Mouse (Mus musculus): ENCODE data around the gene Plxnb2.

Gene Plxnb2

DNA sequence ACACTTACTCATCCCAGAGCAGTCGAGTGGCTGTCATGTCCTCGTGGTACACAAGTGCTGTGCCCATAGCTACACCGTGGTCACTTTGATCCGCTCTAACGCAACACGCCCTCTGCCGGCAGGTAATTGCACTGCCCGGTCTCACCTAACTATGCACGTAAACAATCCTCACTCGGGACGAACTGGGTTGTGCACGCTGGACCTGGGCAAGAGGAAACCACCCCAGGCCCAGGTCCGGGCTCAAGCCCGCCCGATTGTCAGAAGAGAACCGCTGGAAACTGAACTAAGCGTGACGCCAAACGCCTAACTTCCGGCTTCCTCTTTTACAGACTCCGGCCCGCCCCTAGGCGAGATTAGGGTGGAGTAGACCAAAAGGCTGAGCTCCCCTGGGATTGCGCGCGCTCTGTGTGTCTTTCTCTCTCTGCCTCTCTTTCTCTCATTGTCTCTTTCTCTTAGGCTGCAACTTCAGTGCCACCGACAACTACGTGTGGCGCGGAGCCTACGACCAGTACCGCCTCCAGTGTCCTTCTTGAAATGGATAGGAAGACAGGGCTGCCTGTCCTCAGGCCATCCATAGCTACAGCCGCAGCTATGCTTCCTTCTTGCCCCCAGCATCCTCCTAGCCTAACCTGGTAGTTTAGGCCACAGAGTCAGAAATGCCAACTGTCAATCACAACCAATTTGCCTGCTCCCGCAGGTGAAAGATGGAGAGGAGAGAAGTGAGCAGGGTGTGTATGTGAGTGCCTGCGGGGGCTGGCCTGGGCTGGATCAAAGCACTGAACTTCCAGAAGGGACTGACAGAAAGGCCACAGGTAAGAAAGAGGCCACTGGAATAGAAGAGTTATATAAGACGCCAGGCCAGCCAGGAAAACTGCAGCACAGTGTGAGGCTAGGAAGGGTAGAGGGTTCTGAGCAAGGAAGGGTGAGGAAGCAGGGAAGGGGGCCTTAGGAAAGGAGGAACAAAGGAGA is 51.9 kb downstream of the Plxnb2 start, which contains the start of gene Hdac10:
Hdac10 (minus strand) TSS at position 319 of the 969 bp plus-strand sequence.
- peak; percentile 81 to 93 for DNase-seq (ENCODE audit: low spot score in 2 of 2)

- no peak for DNase-seq (ENCODE audit: low spot score in 2 of 2)
These were observed 53.1 kb downstream of the Plxnb2 start for GRCm38 (mm10) chr15:89127364-89127940.

DNA sequence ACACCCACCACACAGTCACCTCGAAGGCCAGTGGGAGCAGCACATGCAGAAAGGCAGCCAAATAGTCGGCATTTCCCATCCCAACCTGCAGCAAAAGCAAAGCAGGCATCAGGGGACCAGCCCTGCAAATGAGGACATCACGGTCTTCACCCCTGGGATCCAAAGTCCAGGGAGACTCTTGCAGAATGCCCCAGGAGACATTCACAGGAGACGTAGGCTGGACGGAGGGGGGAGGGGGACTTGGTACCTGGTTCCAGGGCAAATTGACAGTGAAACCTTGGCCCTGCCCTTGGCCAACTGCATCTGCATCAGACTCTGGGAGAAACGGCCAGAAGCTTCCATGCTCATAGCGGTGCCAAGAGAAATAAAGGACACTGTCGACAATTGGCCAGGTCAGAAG is 54.0 kb downstream of the Plxnb2 start:
- no peak for DNase-seq (ENCODE audit: low spot score in 2 of 2)

DNA sequence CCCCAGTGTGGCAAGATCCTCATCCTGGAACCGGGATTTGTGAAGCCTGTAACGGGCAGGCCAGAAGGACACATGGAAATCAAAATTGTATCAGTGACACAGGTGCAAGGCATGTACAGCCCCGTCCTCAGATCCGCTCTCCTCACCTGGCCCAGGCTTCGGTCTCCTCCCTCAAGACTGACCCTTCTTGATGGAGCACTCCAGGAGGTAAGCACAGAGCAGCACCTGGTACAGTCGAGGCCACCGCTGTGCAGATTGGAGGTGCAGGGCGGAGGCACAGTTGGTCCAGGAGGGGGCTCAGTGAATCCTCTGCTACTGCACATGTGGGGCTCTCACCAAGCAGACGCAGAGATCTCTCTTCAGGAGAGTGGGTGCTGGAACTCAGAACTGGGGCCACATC is 55.2 kb downstream of the Plxnb2 start:
- DNase-seq (ENCODE audit: low spot score in 2 of 2) = no peak

- no peak for DNase-seq (ENCODE audit: low spot score in 2 of 2)
These were observed 56.3 kb downstream of the Plxnb2 start for GRCm38 (mm10) chr15:89124312-89124711.

DNA sequence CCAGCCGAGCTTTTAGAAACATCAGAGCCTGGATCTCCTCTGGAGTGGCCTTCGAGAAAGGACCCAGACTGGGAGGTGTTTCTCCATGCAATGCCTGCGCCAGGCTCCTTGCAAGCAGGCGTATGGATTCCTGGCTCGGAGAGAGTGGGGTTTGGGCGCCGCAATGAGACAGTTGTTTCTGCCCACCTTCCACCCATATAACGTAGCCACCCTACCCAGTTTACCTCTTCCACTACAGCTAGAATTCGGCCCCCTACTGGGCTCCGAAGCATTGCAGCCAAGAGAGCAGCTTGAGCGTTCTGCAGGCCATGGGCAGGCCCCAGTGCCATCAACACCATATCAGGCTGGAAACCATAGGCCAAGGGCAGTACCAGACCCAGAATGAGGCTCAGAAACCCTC is 57.0 kb downstream of the Plxnb2 start:
- DNase-seq (ENCODE audit: low spot score in 2 of 2) = peak in 1 of 2 experiments; percentile 38

DNA sequence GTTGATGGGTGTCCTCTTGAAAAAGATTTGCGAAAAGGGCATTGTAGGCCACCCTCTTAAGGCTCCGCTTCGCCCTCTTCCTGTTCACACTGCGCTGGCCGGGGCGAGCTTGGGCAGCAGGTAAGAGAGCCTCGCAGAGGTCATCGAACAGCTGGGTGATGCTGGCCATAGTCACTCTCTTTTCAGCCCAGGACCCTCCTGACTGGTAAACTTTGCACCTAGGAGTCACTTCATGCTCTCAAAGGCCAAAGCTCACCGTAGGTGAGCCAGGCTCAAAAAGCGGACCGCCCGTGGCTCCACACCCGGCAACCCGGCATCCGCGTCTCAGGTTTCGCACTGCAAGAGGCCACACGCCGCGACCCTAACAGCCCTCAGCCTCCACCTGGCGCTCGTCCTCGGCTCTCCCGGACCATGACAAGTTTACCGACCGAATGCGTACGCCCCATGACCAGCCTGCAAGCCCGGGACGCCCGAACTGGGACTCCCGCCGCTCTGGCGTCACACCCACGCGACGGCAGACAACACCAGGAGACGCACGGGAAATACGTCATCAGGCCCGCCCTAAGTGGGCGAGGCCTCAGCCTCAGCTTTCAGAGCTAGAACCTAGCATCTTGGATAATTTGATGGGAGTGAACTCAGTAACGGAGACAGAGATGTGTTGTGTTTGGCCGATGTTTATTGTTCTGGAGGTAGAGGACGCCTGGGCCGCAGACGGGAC is 57.8 kb downstream of the Plxnb2 start, which contains the start of gene Tubgcp6:
Tubgcp6 (minus strand) TSS at position 464 of the 718 bp plus-strand sequence.
- DNase-seq (ENCODE audit: low spot score in 2 of 2) = peak; percentile 93 to 96

DNA sequence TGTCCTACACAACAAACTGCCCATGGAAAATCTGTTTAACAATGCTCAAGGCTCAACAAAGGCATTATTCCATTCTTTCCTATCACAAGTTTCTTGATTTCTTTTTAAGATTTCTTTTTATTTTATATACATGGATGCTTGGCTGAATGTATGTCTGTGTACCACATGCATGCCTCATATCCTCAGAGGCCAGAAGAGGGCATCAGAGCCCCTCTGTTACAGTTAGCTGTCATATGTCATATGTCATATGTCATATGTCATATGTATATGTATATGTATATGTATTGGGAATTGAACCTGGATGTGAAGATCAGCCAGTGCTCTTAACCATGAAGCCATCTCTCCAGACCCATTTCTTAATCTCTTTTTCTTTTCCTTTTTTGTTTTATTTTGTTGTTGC is 62.6 kb downstream of the Plxnb2 start:
- no peak for DNase-seq (ENCODE audit: low spot score in 2 of 2)

GRCm38 (mm10) chr15:89110147-89110546 is 70.4 kb downstream of the Plxnb2 start:
- DNase-seq (ENCODE audit: low spot score in 2 of 2) = no peak

DNA sequence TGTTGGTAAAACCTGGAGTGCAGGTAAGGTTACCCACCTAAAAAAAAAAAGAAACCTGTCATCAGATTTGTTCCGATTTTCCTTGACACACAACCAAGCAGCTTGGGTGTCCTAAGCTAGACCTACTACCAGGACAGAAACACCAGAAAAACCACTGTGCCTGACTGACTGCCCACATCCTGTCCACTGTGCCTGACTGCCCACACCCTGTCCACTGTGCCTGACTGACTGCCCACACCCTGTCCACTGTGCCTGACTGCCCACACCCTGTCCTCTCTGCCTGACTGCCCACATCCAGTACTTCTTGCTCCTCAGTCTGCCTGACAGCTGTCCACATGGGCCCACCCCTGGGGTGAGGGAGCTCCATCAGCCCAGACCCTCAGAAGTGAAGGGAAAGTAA is 73.6 kb downstream of the Plxnb2 start:
- no peak for DNase-seq (ENCODE audit: low spot score in 2 of 2)

DNA sequence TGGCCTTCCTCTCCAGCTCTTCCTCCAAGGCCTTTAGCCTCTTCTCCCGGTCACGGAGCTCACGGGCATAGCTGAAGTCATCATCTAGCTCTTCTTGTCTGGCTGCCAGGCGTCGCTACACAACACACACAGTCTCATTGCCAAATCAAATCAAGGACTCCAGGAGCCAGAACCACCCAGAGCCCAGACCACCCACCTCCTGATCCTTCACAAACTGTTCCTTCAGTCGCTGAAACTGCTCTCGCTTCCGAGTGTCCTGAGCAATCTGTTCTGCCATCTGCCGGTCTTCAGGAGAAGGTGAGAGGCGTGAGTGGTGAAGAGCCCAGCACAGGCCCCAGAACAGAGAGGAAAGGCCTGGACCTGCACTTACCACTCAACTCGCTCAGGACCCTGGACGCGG is 74.5 kb downstream of the Plxnb2 start:
- DNase-seq (ENCODE audit: low spot score in 2 of 2) = no peak
